In genomic region chr7:113076243-113076642, GRCm38 (mm10) we compare ENCODE assay signal across 19 mouse cellular contexts.
DNase-seq lines count a peak whose midpoint lies in the region.
"Had no signal": no experiment of that assay in that cellular context is flagged by ENCODE, and none has a peak within 500 bp of the region (broad histone marks: within the 10 kb centered on the region; RNA-seq: fewer than 3 reads in every experiment).

No protein-coding gene starts in this region.

- no peak overlapping the region for H3K4me3 ChIP-seq in brown adipose tissue, adult 24 weeks (ENCODE audit: insufficient read depth, low read depth, low read length)
- H3K4me3 ChIP-seq: embryonic facial prominence, embryonic 13.5 days; forebrain, embryonic 12.5 days; heart, embryonic 10.5 days; hindbrain, embryonic 13.5 days had no signal

- peak; percentile 28 for DNase-seq in cerebellum, adult 11-12 months
- no peak for DNase-seq in cerebellum, postnatal 4 days (ENCODE audit: low spot score in 2 of 2)
- DNase-seq in cerebellum, adult 8-10 months = peak; percentile 31
- no peak for DNase-seq in yolk sac, embryonic 10.5 days (ENCODE audit: low spot score)
- DNase-seq in T-cell, adult 2 months (ENCODE audit: low spot score) = no peak
- DNase-seq: adrenal gland, adult 8-10 months; adrenal gland, postnatal 36 days; forebrain, postnatal 0 days; gastrocnemius, postnatal 36 days; heart, adult 18-20 months; heart, postnatal 14 days; kidney, adult 11 months; kidney, adult 9 months had no signal

- peak overlapping the region; percentile 57 for H3K27ac ChIP-seq in brown adipose tissue, adult 24 weeks (replicated peaks; ENCODE audit: low read depth, low read length)
- H3K27ac ChIP-seq: embryonic facial prominence, embryonic 13.5 days; forebrain, embryonic 12.5 days; heart, embryonic 10.5 days; hindbrain, embryonic 13.5 days; hindbrain, postnatal 0 days had no signal

- H3K4me1 ChIP-seq in brown adipose tissue, adult 24 weeks (ENCODE audit: control insufficient read depth, insufficient read depth, insufficient read length, low read length) = peaks cover 20% of the 10 kb centered on the region
- H3K4me1 ChIP-seq: embryonic facial prominence, embryonic 13.5 days had no signal

Comparison
In these comparisons a context has a peak if more than half of its experiments do, and no peak if none do; other contexts are left out.
1. DNase-seq: peak in cerebellum, adult 11-12 months (single experiment) and cerebellum, adult 8-10 months (single experiment); none in cerebellum, postnatal 4 days (0 of 2), yolk sac, embryonic 10.5 days (single experiment) and T-cell, adult 2 months (single experiment).